Mouse (Mus musculus): ENCODE data around the gene Gm34653. TPM values are rescaled to one million over a fixed set of nuclear protein-coding genes. Genes with fewer than 3 reads are reported as not detected.

Gm34653 gene
- total and polyA plus RNA-seq, 2 experiments from 2014 or later, result 0.12 TPM; not detected in 1

DNA sequence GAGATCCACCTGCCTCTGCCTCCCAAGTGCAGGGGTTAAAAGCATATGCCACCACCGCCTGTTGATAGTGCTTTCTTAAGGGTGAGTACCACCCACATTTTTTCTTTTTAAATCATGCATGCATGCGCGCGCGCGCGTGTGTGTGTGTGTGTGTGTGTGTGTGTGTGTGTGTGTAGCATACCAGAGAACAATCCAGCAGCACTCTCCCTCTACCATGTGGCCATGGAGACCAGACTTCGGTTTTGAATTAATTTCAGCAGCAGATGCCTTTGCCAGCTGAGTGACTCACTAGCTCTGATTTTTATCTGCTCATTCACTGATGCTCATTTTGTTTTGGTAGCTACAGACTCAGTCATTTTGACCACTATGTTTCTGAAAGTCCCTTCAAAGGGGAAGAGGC lies 8.9 kb downstream of the Gm34653 start:
- Histone ChIP-seq H3K9ac (replicated peaks; ENCODE audit: low read length, poor library complexity, severe bottlenecking) (no peak overlapping the region), H3K4me1 (ENCODE audit: insufficient read depth, low read length) (no peaks in the 10 kb centered on the region), H3K27me3 (ENCODE audit: insufficient read depth, low read length) (no peaks in the 10 kb centered on the region), H3K9me3 (ENCODE audit: low read length) (no peaks in the 10 kb centered on the region), H3K4me3 (ENCODE audit: low read depth, low read length) (no peak overlapping the region), H3K36me3 (ENCODE audit: insufficient read depth, low read length) (no peaks in the 10 kb centered on the region), H3K27ac (ENCODE audit: low read depth, low read length) (no peak overlapping the region), H3K4me2 (ENCODE audit: low read depth, low read length, poor library complexity, severe bottlenecking) (no peak overlapping the region)
- TF ChIP-seq CTCF (IDR thresholded peaks at IDR 0.05), result no peak
- 90% methylated on average over 8 of the region's 8 CpGs for WGBS
- DNase-seq (ENCODE audit: low spot score) (no peak), ATAC-seq (ENCODE audit: low FRiP score) (no peak)

DNA sequence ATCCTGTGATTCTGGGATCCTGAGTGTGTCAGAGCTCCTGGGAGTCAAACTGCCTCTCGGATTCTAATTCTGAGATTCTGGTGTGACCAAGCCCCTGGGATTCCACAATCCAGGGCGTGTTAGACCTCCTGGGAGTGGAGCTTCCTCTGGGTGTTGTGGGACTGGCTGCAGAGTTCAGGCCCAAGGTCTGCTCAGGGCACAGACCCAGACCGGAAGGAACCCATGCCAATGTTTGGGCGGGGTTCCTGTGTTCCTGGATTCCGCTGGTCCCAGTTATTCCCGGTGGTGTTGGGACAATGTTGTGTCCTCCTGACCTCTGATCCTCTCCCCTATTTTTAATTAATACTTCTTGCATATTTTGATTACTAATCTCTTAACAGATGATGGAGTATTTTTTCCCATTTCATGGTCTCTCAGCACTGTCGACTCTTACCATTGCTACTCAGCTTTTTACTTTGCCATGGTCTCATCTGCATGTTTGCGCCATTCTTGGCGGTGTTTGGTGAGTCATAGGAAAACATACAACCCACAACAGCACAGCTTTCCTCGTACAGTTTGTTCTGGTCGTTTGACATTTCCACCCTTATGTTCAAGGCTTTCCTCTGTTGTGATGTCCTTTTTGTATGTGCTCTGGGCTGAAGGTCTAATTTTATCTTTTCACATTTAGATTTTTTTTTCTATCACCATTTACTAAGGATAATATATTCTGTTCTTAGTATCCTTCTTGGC lies 10.6 kb downstream of the Gm34653 start:
- no peak overlapping the region for H3K9ac ChIP-seq (replicated peaks; ENCODE audit: low read length, poor library complexity, severe bottlenecking)
- TF ChIP-seq CTCF (IDR thresholded peaks at IDR 0.05), result no peak
- DNase-seq (ENCODE audit: low spot score), result no peak
- H3K9me3 ChIP-seq (ENCODE audit: low read length), result no peaks in the 10 kb centered on the region
- H3K4me3 ChIP-seq (ENCODE audit: low read depth, low read length), result no peak overlapping the region
- no peak overlapping the region for H3K27ac ChIP-seq (ENCODE audit: low read depth, low read length)
- no peak overlapping the region for H3K4me2 ChIP-seq (ENCODE audit: low read depth, low read length, poor library complexity, severe bottlenecking)
- no peak for ATAC-seq (ENCODE audit: low FRiP score)
- no peaks in the 10 kb centered on the region for H3K36me3 ChIP-seq (ENCODE audit: insufficient read depth, low read length)
- H3K4me1 ChIP-seq (ENCODE audit: insufficient read depth, low read length), result no peaks in the 10 kb centered on the region
- no peaks in the 10 kb centered on the region for H3K27me3 ChIP-seq (ENCODE audit: insufficient read depth, low read length)
- 83% methylated on average over 11 of the region's 11 CpGs for WGBS

DNA sequence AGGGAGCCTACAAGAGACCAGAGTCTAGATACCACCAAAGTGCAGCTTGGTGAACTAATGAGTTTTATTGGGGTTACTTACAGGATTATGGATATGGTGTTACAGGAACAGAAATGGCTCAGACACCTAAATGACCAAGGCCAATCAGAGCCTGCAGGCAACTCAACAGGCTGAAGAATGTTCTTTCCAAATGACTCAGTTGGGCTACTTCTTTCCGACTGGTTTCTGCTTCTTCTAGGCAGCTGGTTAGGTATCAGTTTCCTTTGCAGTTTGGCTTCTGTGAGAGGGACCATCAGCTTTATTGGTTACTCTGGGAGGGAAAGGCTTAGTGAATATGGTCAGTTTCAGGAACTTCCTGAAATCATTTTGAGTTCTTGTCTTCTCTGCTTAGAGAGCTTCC lies 14.9 kb downstream of the Gm34653 start:
- ATAC-seq (ENCODE audit: low FRiP score), result no peak
- H3K27ac ChIP-seq (ENCODE audit: low read depth, low read length), result no peak overlapping the region
- H3K27me3 ChIP-seq (ENCODE audit: insufficient read depth, low read length), result no peaks in the 10 kb centered on the region
- no peak overlapping the region for H3K4me2 ChIP-seq (ENCODE audit: low read depth, low read length, poor library complexity, severe bottlenecking)
- H3K36me3 ChIP-seq (ENCODE audit: insufficient read depth, low read length), result peaks cover 15% of the 10 kb centered on the region
- no peaks in the 10 kb centered on the region for H3K4me1 ChIP-seq (ENCODE audit: insufficient read depth, low read length)
- TF ChIP-seq CTCF (IDR thresholded peaks at IDR 0.05), result no peak
- H3K9me3 ChIP-seq (ENCODE audit: low read length), result no peaks in the 10 kb centered on the region
- no peak overlapping the region for H3K9ac ChIP-seq (replicated peaks; ENCODE audit: low read length, poor library complexity, severe bottlenecking)
- H3K4me3 ChIP-seq (ENCODE audit: low read depth, low read length), result no peak overlapping the region
- WGBS, result 93% methylated on average over 1 of the region's 1 CpGs
- no peak for DNase-seq (ENCODE audit: low spot score)

DNA sequence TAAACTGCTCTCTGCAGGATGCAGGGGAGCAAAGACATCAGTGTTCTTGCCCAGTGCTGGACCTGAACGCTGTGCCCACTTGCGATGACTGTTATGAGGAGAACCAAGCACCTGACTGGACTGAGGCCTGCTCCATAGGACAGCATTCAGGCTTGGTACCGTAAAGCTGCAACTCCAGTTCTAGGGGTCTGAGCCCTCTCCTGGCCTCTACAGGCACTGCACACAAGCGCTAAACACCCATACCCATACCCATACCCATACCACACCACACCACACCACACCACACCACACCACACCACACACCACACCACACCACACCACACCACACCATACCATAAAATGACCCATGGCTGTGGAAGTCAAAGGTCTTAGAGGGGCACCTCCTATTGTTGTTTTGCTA lies 22.5 kb downstream of the Gm34653 start:
- Histone ChIP-seq H3K4me1 (ENCODE audit: insufficient read depth, low read length) (no peaks in the 10 kb centered on the region), H3K27me3 (ENCODE audit: insufficient read depth, low read length) (no peaks in the 10 kb centered on the region), H3K9me3 (ENCODE audit: low read length) (no peaks in the 10 kb centered on the region), H3K9ac (replicated peaks; ENCODE audit: low read length, poor library complexity, severe bottlenecking) (no peak overlapping the region), H3K27ac (ENCODE audit: low read depth, low read length) (no peak overlapping the region), H3K4me2 (ENCODE audit: low read depth, low read length, poor library complexity, severe bottlenecking) (no peak overlapping the region), H3K36me3 (ENCODE audit: insufficient read depth, low read length) (peaks cover 69% of the 10 kb centered on the region), H3K4me3 (ENCODE audit: low read depth, low read length) (no peak overlapping the region)
- peak; percentile 43 for TF ChIP-seq CTCF (IDR thresholded peaks at IDR 0.05)
- DNase-seq (ENCODE audit: low spot score) (no peak), ATAC-seq (ENCODE audit: low FRiP score) (no peak)
- WGBS, result 94% methylated on average over 4 of the region's 4 CpGs

DNA sequence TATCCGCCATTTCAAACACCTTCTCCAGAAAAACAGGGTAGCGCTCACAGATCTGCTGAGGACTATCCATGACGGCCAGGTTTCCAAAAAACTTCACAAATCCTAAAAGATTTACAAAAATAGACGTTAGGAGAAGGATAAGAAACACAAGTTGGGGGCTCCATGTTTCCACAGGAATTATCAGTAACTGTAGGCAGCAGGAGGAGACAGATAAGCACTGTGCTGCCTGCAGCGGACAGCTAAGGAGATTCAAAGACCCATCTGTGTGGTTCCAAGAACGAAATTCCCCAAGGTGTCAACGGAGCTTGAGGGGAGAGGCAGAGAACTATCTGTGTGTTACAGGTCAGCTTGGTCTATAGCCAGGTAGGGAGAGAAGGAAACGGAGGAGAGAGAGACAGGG lies 24.9 kb downstream of the Gm34653 start:
- H3K4me2 ChIP-seq (ENCODE audit: low read depth, low read length, poor library complexity, severe bottlenecking), result no peak overlapping the region
- DNase-seq (ENCODE audit: low spot score), result no peak
- no peaks in the 10 kb centered on the region for H3K27me3 ChIP-seq (ENCODE audit: insufficient read depth, low read length)
- no peaks in the 10 kb centered on the region for H3K9me3 ChIP-seq (ENCODE audit: low read length)
- H3K36me3 ChIP-seq (ENCODE audit: insufficient read depth, low read length), result peaks cover 68% of the 10 kb centered on the region
- WGBS, result 95% methylated on average over 8 of the region's 8 CpGs
- no peak overlapping the region for H3K4me3 ChIP-seq (ENCODE audit: low read depth, low read length)
- TF ChIP-seq CTCF (IDR thresholded peaks at IDR 0.05), result no peak
- H3K9ac ChIP-seq (replicated peaks; ENCODE audit: low read length, poor library complexity, severe bottlenecking), result no peak overlapping the region
- H3K4me1 ChIP-seq (ENCODE audit: insufficient read depth, low read length), result no peaks in the 10 kb centered on the region
- H3K27ac ChIP-seq (ENCODE audit: low read depth, low read length), result no peak overlapping the region
- no peak for ATAC-seq (ENCODE audit: low FRiP score)

DNA sequence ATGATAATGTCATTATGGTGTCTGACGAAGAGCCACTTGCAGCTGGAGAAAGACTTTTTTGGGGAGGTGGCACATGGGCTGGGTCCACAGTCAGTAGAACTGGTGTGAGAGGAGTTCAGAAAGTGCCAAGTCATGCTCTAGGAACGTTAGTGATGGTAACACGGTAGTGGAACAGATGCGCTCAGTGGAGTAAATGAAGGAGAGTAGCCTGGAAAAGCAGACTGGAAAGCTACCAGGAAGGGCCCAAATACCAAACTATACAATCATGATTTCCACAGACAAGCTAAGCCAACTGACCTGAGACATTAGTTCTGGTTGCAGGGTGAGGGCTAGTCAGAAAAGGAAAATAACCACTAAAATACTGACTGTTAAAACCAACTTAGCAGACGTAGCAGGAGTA lies 36.9 kb downstream of the Gm34653 start:
- Histone ChIP-seq H3K4me3 (ENCODE audit: low read depth, low read length) (peak overlapping the region; percentile 86), H3K9ac (replicated peaks; ENCODE audit: low read length, poor library complexity, severe bottlenecking) (no peak overlapping the region), H3K27ac (ENCODE audit: low read depth, low read length) (no peak overlapping the region), H3K4me2 (ENCODE audit: low read depth, low read length, poor library complexity, severe bottlenecking) (peak overlapping the region; percentile 65), H3K9me3 (ENCODE audit: low read length) (no peaks in the 10 kb centered on the region), H3K27me3 (ENCODE audit: insufficient read depth, low read length) (0 out of 2 replicates have a peak, but pooled peaks cover 10% of the 10 kb centered on the region), H3K36me3 (ENCODE audit: insufficient read depth, low read length) (peaks cover 16% of the 10 kb centered on the region), H3K4me1 (ENCODE audit: insufficient read depth, low read length) (peaks cover 2% of the 10 kb centered on the region; the same call in 1 of the 2 replicates)
- DNase-seq (ENCODE audit: low spot score) (peak; percentile 14), ATAC-seq (ENCODE audit: low FRiP score) (no peak)
- 38% methylated on average over 5 of the region's 5 CpGs for WGBS
- TF ChIP-seq CTCF (IDR thresholded peaks at IDR 0.05), result no peak

All from midbrain, postnatal 0 days (tissue).